Mouse (Mus musculus) heart, postnatal 0 days (tissue): ENCODE results near the gene Atp6v1e2. TPM values are rescaled to one million over a fixed set of nuclear protein-coding genes. Genes with fewer than 3 reads are reported as not detected.

Experiments used
- ATAC-seq: fragments of 200-750 bp; cut with Nextera tagmentation; 2 replicates; pipeline ENCODE4 v1.8.0; 2017; ENCODE audit warnings: low read depth, moderate number of reproducible peaks, moderate library complexity; ENCODE audit not compliant: insufficient read depth
- DNase-seq: peaks from one replicate; pipeline ENCODE4 v3.0.0-alpha.2; 2016; ENCODE audit warnings: low spot score
- H3K27ac ChIP-seq: fragments of 300-500 bp; sonication (generic); 2 replicates; pipeline ENCODE4 v1.5.1; 2014; ENCODE audit warnings: low read depth, mild to moderate bottlenecking
- H3K27me3 ChIP-seq: fragments of 300-500 bp; sonication (generic); 2 replicates; pipeline ENCODE4 v1.6.1; 2014; ENCODE audit warnings: low read length, mixed read lengths; ENCODE audit not compliant: control insufficient read depth, insufficient read depth
- H3K36me3 ChIP-seq: fragments of 300-500 bp; sonication (generic); replicated peaks from 2 replicates; pipeline ENCODE4 v1.6.1; 2014; ENCODE audit warnings: low read length, mixed read lengths; ENCODE audit not compliant: control insufficient read depth, insufficient read depth
- H3K4me1 ChIP-seq: fragments of 300-500 bp; sonication (generic); 2 replicates; pipeline ENCODE4 v1.6.1; 2014; ENCODE audit warnings: antibody characterized with exemption; ENCODE audit not compliant: control insufficient read depth, insufficient read depth
- H3K4me2 ChIP-seq: fragments of 300-500 bp; sonication (generic); 2 replicates; pipeline ENCODE4 v1.6.1; 2014; ENCODE audit warnings: low read depth, mild to moderate bottlenecking, low read length, moderate library complexity
- H3K4me3 ChIP-seq: fragments of 300-500 bp; sonication (generic); 2 replicates; pipeline ENCODE4 v1.5.1; 2014; ENCODE audit warnings: low read depth, low read length
- H3K9ac ChIP-seq: fragments of 300-500 bp; sonication (generic); replicated peaks from 2 replicates; pipeline ENCODE4 v1.6.1; 2014; ENCODE audit warnings: low read depth, low read length, mixed read lengths
- H3K9me3 ChIP-seq: fragments of 300-500 bp; sonication (generic); replicated peaks from 2 replicates; pipeline ENCODE4 v1.6.1; 2016; ENCODE audit warnings: low read length; ENCODE audit not compliant: control insufficient read depth
- CTCF ChIP-seq: IDR thresholded peaks from 2 replicates; pipeline ENCODE4 v1.5.1; 2016; ENCODE audit warnings: antibody characterized with exemption, control low read depth, low read depth
- EP300 ChIP-seq: IDR thresholded peaks from 2 replicates; pipeline ENCODE4 v1.6.1; 2016; ENCODE audit warnings: antibody characterized with exemption, low read depth
- WGBS: fragments of 180-500 bp; shearing (Covaris S2); extraction: QIAGEN DNeasy Blood & Tissue Kit; methylation state at CpG from one replicate; pipeline ENCODE4 v1.1.7; 2014; 5-methylcytosine and 5-hydroxymethylcytosine counted together
- polyA plus RNA-seq: library from polyadenylated mRNA; unstranded; fragments of >200 nt; fragmentation: Nextera tagmentation; extraction: Ambion mirVana; gene quantifications from 2 replicates; pipeline ENCODE4 v1.2.1, GENCODE M21; 2015
- total RNA-seq: library from RNA; depleted of rRNA; stranded (reverse); fragments of >200 nt; gene quantifications from 2 replicates; pipeline ENCODE4 v1.2.3, GENCODE M21; 2014; ENCODE audit warnings: low replicate concordance

Gene Atp6v1e2
- total and polyA plus RNA-seq, 2 experiments from 2014 or later: not detected

- no peaks in the 10 kb centered on the region for H3K9me3 ChIP-seq
- peaks cover 51% of the 10 kb centered on the region for H3K4me1 ChIP-seq
- H3K27ac ChIP-seq: peak overlapping the region; percentile 87
- no peak overlapping the region for H3K9ac ChIP-seq
- peak overlapping the region; percentile 0; the same call in 1 of the 2 replicates for H3K4me3 ChIP-seq
- WGBS: 40% methylated on average over 10 of the region's 10 CpGs
- peak overlapping the region; percentile 51 for H3K4me2 ChIP-seq
- peaks cover 19% of the 10 kb centered on the region for H3K36me3 ChIP-seq
- TF ChIP-seq CTCF (no peak), EP300 (no peak)
- DNase-seq (peak; percentile 65), ATAC-seq (no peak)
- no peaks in the 10 kb centered on the region for H3K27me3 ChIP-seq
Observed at GRCm38 (mm10) chr17:86967536-86968525, 20.1 kb upstream of the Atp6v1e2 start.

- Histone ChIP-seq H3K9me3 (no peaks in the 10 kb centered on the region), H3K4me2 (no peak overlapping the region), H3K27ac (peak overlapping the region; percentile 87), H3K36me3 (peaks cover 16% of the 10 kb centered on the region), H3K27me3 (no peaks in the 10 kb centered on the region), H3K4me1 (peaks cover 51% of the 10 kb centered on the region), H3K4me3 (no peak overlapping the region), H3K9ac (no peak overlapping the region)
- WGBS: 84% methylated on average over 12 of the region's 12 CpGs
- DNase-seq: no peak
- no peak for ATAC-seq
- TF ChIP-seq CTCF: no peak
- TF ChIP-seq EP300: no peak
Observed at GRCm38 (mm10) chr17:86967048-86967447, 19.4 kb upstream of the Atp6v1e2 start.

GRCm38 (mm10) chr17:86966040-86966439 lies 18.3 kb upstream of the Atp6v1e2 start:
- Histone ChIP-seq H3K36me3 (peaks cover 13% of the 10 kb centered on the region), H3K4me1 (peaks cover 56% of the 10 kb centered on the region), H3K27me3 (no peaks in the 10 kb centered on the region), H3K9me3 (no peaks in the 10 kb centered on the region), H3K27ac (no peak overlapping the region), H3K4me2 (no peak overlapping the region), H3K9ac (no peak overlapping the region), H3K4me3 (no peak overlapping the region)
- WGBS: 69% methylated on average over 10 of the region's 10 CpGs
- ATAC-seq: no peak
- TF ChIP-seq EP300: no peak
- no peak for DNase-seq

GRCm38 (mm10) chr17:86965121-86965520 lies 17.4 kb upstream of the Atp6v1e2 start:
- Histone ChIP-seq H3K36me3 (peaks cover 5% of the 10 kb centered on the region), H3K27me3 (no peaks in the 10 kb centered on the region), H3K4me2 (peak overlapping the region; percentile 92), H3K9ac (peak overlapping the region; percentile 32; the same call in 1 of the 2 replicates), H3K9me3 (no peaks in the 10 kb centered on the region), H3K4me3 (peak overlapping the region; percentile 92), H3K27ac (peak overlapping the region; percentile 97), H3K4me1 (peaks cover 53% of the 10 kb centered on the region)
- ATAC-seq (no peak), DNase-seq (no peak)
- WGBS: 77% methylated on average over 8 of the region's 8 CpGs
- TF ChIP-seq EP300: no peak
- no peak for TF ChIP-seq CTCF

- peaks cover 49% of the 10 kb centered on the region for H3K4me1 ChIP-seq
- H3K9me3 ChIP-seq: no peaks in the 10 kb centered on the region
- ATAC-seq (peak; percentile 63), DNase-seq (peak; percentile 98)
- no peaks in the 10 kb centered on the region for H3K27me3 ChIP-seq
- peak overlapping the region; percentile 97 for H3K27ac ChIP-seq
- WGBS: under 1% methylated on average over 10 of the region's 10 CpGs
- TF ChIP-seq CTCF (no peak), EP300 (no peak)
- H3K4me2 ChIP-seq: peak overlapping the region; percentile 92
- no peaks in the 10 kb centered on the region for H3K36me3 ChIP-seq
- peak overlapping the region; percentile 92 for H3K4me3 ChIP-seq
- H3K9ac ChIP-seq: peak overlapping the region; percentile 94
Observed at GRCm38 (mm10) chr17:86964502-86964901, 16.8 kb upstream of the Atp6v1e2 start.
